Mouse (Mus musculus) cerebellum, postnatal 36 days (tissue): ENCODE measurements around the gene Qpctl.

ENCODE experiments used
- DNase-seq, 2 experiments: peaks; one replicate each; pipeline ENCODE4 v3.0.0; 2021 to 2022; ENCODE audit warnings: mixed read lengths in 2 of 2

Gene Qpctl

DNA sequence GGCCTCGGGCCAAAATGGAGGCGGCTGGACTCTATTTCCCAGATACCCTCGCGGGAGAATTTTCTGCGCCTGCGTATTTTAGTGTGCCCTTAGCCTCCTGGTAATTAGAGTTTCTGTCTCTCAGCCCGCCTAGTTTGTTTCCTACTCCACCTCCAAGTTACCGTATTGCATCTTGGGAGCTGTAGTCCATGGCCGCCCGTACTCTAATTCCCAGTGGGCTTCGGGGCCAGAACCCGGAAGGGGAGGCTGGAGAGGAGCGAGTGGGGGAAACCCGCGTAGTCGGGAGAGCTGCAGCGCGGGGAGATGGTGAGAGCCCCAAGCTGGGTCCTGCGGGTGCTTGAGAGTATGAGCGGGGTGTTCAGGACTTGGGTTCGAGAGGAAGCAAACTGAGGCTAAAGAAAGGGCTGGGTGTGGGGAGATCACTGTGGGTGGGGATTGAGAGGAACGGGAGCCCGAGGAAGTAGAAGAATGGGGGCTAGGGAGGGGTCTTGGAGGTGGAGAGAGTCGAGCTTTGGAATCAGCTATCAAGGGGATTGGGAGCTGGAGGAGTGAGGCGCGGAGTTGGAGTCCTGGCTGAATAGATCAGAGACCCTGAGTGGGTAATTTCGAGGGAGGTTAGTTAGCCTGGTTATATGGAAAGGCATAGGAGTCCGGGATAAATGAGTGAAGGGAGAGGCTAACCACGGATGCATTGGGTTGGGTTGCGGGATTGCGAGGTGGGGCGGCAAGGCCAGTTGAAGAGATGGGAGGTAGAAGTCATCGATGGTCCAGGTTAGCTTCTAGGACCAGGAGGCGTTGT lies 29.3 kb downstream of the Qpctl start, which contains the start of gene Fbxo46:
Gene Fbxo46, plus strand, starts transcription at position 229 of the 799 bp plus-strand sequence.
- peak; percentile 88 to 92 for DNase-seq

DNA sequence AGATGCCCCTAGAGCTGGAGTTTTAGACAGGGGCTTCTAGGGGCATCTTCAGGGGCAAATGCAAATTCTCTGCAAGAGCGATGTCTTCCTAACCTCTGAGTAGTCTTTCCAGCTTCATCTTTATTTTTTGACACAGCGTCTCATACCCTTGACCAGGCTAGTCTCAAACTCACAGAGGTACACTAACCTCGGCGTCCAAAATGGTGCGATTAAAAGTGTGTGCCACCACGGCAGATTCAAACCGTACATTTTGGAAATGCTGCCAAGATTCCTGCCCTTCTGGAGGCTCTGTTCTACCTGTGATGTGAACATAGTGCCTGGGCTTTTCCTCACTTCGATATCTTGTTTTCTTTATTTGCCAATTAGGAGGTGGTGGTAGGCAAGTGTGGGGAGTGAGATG lies 30.0 kb downstream of the Qpctl start:
- peak in 1 of 2 experiments; percentile 22 for DNase-seq

DNA sequence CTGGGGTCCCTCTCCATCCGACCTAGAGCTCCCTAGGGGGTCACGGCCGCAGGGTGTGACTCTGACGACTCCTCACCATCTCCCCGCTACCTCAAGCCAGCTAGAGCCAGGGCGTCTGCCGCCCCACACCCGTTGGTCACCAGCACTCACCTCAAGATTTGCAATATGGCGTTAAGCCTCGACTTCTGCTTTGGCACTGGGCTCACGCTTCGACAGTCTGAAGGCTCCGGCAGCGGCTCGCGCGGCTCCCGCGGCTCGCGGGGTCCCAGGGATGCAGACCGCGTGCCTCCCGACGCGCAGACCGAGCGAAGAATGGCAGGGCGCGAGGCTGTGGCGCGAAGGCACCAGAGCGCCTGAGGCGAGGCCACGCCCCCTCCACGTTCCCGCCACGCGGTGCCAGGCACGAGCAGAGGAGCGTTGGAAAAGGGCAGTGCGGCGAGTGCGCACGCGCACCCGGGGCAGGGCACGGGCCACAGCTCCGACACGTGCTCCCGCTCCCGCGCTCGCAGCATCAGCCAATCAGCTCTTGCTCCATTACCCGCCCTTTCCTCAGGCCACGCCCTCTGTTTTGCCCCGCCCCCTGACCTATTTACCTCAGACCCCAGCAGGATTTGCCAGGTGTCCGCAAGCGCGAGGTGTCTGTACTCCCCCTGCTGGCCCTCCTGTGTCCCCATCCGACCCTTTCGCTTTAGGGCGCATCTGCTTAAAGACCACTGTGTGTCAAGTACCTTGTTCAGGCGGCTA lies 30.9 kb downstream of the Qpctl start, which contains the start of gene Gm4969:
Gene Gm4969, minus strand, starts transcription at position 341 of the 744 bp plus-strand sequence.
- peak; percentile 37 to 64 for DNase-seq

DNA sequence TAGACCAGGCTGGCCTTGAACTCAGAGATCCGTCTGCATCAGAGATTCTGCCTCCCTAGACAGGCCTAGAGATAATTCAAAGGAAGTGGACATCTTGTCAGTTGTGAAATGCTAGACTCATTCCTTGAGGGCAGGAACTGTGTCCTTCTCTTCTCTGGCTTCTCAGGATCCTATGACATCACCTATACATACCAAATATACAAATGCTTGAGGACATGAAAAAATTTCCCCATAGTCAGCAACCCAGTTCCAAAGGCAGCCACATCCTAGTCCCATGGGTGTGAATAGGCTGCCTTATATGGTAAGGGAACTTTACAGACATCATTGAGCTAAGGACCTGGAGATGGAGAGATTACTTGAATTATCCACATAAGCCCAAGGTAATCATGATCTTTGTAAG lies 39.5 kb downstream of the Qpctl start:
- DNase-seq, result no peak

DNA sequence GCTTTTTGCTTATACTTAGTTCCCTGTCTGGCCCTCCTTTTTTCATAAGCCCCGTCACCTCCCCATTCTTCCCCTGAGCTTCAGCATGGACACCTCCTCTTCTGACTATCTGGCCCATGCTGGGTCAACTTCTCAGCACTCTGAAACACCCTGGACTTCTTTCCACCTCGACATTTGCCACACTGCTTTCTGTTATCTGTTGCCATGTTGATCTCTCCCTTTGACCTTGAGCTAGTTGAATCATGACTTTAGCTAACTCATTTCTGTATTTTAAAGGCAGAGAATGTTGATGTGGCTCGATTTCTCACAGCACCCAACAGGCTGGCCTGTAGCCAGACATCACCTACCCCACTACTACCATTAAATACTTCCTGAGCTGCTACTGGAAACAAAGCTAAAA lies 41.7 kb downstream of the Qpctl start:
- no peak for DNase-seq

DNA sequence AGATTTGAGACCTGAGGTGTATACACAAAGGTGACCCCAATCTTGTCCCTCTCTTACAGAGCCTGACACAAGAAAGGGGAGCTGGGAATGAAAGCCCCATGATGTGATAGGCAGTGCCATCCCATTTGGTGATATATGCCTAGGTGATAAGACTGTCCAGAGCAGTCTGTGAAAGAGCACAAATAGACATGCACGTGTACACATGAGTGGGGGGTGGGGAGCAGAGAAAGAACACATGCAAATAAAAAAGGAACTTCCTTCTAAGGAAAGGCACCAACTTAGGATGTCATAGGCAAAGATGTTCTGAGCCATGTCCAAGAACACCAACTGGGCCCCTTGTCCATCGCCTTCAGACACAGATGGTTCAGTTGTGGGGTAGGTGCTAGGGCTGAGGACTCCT lies 44.6 kb downstream of the Qpctl start:
- DNase-seq, result no peak

DNA sequence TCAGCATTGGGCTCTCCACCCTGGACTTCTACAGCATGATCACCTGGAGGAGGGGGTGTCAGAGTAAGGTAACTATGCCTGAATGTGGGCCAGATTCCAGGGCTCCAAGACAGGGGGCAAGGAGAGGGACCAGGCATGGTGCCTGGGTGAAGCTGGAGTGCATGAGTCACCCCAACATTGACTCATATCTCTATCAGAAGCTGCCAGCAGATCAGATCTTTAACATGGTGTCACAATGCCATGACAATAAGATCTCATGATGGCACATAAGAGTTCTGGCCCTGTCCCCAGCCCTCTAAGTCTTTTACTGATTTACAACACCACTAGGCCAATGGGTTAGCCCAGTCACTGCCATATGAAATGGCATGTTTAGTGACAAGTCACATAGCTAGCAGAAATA lies 45.4 kb downstream of the Qpctl start:
- DNase-seq, result no peak

DNA sequence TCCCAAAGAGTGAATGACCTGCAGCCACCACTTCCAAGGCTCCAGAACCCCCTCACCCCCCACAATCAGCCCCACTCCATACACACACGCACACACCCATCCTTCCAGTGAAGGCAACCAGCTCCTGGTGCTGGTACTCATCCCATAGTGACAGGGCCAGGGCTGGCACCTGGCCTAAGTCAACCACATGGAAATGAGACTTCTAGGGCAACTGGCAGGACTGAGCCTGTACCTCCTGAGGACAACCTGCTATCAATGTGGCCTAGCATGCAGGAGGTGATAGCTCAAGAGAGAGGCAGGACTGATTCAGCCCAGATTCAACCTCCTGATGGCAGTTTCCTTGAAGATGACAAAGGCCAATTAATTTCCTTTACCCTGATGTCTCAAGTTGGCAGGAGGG lies 48.8 kb downstream of the Qpctl start:
- DNase-seq, result no peak

DNA sequence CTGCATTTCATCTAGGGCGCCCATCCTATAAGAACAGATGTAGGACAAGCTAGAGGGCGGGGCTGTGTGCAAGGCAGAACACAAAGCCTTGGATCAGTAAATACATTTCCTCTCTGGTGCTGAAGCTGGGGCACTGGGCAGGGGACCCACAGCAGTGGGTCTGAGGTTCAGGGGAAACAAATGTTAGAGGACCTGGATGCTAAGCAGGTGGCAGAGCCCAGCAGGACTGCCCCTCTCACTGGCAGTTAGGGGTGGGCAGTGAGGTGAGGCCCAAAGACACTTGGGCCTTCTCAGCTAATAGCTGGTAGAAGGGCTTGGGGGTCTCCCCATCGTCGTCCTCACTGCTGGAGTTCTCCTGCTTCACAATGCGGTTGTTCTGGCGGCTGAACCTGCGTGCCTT lies 50.3 kb downstream of the Qpctl start:
- no peak for DNase-seq

DNA sequence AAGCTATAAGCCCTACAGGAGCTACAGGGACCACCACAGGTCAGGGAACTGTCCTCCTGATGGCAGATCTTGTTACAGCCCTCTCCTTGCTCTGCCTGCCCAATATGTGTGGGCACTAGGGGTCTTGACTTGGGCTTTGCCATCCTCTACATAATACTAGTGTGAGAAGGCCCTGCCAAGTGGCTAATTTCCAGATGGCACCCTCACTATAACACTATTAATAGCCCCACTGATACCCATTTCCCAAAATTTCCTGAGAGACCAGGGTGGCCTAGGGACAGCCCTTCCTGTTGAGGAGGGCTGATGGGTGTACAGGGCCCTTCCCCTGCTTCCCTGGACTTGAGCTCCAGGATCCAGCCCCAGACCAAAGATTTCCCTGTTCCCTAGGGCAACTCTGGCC lies 51.2 kb downstream of the Qpctl start:
- DNase-seq, result no peak

DNA sequence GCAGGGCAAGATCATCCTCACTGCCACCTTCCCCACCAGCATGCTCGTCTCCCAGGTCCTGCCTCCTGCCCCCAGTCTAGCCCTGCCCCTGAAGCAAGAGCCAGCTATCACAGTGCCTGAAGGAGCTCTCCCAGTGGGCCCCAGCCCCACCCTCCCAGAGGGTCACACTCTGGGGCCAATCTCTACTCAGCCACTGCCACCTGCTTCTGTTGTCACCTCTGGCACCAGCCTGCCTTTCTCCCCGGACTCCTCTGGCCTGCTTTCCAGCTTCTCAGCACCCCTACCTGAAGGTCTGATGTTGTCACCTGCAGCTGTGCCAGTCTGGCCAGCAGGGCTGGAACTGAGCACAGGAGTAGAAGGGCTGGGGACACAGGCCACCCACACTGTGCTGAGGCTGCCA lies 51.9 kb downstream of the Qpctl start:
- no peak for DNase-seq

DNA sequence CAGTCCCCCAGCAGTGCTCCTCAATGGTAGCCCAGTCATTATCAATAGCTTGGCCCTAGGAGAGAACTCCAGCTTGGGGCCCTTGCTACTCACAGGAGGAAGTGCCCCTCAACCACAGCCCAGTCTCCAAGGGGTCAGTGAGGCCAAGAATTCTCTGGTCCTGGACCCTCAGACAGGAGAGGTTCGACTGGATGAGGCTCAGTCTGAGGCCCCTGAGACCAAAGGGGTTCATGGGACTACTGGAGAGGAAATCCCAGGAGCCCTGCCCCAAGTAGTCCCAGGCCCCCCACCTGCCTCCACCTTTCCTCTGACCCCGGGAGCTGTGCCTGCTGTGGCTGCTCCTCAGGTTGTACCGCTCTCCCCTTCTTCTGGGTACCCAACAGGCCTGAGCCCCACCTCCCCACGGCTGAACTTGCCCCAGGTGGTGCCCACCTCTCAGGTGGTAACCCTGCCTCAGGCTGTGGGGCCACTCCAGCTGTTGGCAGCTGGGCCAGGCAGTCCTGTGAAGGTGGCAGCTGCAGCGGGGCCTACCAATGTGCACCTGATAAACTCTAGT lies 52.6 kb downstream of the Qpctl start:
- DNase-seq, result no peak

DNA sequence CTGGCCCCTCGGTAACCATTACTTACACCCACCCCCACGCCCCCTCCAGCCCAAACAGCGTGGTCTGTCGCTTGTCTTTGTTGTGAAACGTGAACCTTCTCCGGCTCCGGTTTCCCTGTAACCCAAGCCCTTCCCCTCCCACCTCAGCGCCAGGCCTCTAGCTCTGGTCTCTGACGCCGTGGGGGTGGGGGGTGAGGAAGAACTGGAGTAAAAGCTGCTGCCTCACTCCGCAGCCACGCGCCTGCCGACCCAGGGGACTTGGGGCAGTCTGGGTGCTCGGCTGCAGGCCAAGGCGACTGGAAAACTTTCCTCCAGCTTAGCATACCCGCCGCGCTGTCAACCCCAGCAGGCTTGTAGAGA lies 53.4 kb downstream of the Qpctl start:
- no peak for DNase-seq

DNA sequence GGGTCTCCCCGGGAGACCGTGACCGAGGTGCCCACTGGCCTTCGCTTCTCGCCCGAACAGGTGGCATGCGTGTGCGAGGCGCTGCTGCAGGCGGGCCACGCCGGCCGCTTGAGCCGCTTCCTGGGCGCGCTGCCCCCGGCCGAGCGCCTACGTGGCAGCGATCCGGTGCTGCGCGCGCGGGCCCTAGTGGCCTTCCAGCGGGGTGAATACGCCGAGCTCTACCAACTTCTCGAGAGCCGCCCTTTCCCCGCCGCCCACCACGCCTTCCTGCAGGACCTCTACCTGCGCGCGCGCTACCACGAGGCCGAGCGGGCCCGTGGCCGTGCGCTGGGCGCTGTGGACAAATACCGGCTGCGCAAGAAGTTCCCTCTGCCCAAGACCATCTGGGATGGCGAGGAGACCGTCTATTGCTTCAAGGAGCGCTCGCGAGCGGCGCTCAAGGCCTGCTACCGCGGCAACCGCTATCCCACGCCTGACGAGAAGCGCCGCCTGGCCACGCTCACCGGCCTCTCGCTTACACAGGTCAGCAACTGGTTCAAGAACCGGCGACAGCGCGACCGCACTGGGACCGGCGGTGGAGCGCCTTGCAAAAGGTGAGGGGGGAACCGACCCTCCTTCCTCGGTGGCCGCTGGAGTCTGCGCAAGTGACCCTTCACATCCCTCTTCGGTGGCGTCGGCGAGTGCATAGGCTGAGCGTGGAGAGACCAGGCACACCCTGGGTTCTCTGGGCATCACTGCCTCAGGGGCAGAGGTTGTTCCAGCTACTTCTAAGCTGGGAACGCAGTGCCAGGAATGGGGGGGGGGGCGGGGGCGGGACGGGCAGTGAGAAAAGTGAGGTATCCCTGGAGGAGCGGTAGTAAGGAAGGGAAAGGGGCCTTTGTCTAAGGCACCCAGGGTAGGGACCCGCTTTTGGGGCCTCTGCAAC lies 54.0 kb downstream of the Qpctl start:
- DNase-seq, result no peak

DNA sequence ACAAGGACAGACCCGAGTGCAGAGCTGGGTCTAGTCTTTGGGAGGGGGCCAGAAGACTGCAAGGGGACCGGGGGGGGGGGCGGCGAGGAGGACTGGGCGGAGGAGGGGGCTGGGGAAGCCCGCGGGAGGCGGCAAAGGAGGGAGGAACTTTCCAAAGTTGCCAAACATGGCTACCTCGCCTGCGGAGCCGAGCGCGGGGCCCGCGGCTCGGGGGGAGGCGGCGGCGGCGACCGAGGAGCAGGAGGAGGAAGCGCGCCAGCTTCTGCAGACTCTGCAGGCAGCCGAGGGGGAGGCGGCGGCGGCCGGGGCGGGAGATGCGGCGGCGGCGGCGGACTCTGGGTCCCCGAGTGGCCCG lies 54.6 kb downstream of the Qpctl start, which contains the start of gene Six5:
Gene Six5, plus strand, starts transcription at position 124 of the 355 bp plus-strand sequence.
- DNase-seq, result no peak

DNA sequence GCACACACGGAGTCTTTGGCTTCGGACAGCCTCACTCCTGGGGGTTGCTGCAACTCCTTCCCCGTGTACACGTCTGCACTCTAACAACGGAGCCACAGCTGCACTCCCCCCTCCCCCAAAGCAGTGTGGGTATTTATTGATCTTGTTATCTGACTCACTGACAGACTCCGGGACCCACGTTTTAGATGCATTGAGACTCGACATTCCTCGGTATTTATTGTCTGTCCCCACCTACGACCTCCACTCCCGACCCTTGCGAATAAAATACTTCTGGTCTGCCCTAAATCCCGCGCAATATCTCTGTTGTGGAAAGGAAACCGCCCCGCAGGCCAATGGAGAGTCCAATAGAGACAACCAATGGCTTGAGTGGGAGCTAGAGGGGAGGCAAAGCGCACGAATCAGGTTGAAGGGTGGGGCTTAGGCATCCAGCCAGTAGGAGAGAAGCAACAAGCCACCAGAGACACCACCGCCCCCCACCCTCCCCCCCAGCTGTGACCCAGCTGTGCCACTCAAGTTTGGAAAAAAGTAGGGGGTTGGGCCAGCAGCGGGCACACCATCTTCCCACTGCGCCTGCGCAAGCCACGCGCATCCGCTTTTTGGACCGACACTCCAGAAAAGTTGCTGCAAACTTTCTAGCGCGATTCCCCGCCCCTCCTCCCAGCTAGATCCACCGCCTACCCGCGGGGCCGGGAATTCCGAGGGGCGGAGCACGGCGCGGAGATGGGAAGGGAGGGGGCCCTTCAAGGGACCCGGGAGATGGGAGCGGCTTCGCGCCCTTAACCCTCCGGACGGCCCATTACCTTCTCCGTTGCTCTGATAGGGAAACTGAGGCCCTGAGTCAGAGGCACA lies 55.3 kb downstream of the Qpctl start:
- DNase-seq, result peak; percentile 30 to 51

DNA sequence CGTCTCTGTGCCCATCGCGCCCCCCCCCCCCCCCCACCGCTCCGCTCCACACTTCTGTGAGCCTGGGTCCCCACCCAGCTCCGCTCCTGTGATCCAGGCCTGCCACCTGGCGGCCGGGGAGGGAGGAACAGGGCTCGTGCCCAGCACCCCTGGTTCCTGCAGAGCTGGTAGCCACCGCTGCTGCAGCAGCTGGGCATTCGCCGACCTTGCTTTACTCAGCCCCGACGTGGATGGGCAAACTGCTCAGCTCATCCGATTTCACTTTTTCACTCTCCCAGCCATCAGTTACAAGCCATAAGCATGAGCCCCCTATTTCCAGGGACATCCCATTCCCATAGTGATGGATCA lies 55.9 kb downstream of the Qpctl start:
- DNase-seq, result peak; percentile 52 to 65

DNA sequence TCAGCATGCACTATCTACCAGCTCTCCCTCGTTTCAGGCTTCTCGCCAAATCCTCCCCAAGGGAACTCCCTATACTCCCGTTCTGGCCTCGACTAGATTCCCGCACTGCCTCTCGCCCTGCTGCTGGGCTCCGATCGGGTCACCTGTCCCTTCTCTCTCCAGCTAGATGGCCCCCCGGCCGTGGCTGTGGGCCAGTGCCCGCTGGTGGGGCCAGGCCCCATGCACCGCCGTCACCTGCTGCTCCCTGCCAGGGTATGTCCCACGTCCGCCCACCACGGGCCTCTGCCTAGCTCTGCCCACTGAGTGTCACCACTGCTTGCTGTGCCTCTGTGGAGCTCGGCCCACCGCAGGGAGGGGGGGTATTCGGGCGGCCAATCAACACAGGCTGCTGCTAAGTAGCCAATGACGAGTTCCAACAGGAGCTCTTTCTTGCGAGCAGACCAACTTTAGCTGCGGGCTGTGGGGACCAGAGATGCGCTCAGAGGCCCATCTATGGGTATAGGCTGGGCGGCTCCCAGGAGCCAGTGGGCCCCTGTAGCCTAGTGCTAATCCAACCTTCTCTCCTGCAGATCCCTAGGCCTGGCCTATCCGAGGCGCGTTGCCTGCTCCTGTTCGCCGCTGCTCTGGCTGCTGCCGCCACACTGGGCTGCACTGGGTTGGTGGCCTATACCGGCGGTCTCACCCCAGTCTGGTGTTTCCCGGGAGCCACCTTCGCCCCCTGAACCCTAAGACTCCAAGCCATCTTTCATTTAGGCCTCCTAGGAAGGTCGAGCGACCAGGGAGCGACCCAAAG lies 56.5 kb downstream of the Qpctl start:
- no peak for DNase-seq

DNA sequence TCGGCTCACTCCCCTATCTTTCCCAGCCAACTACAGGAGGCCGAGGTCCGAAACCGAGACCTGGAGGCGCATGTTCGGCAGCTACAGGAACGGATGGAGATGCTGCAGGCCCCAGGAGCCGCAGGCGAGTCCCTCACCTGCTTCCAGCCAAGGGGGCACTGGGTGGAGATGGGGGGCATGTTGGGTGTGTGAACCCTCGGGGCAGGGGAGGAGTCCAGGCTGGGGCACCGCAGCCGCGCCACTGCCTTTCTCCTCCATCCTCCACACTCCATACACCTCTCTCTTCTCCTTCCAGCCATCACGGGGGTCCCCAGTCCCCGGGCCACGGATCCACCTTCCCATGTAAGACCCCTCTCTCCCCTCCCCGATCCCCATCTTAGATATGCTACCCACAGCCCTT lies 57.2 kb downstream of the Qpctl start:
- no peak for DNase-seq
